Mouse (Mus musculus) bone marrow macrophage, adult 2 months (primary cell): ENCODE measurements around the gene 1700013G24Rik.

Experiments
- CTCF ChIP-seq: IDR thresholded peaks from 2 replicates; pipeline ENCODE4 v1.5.1; 2012; ENCODE audit warnings: low read depth, mild to moderate bottlenecking, low read length, moderate library complexity
- POLR2A ChIP-seq: IDR thresholded peaks from 2 replicates; pipeline ENCODE4 v1.6.1; 2012; ENCODE audit warnings: mild to moderate bottlenecking, low read depth, low read length, borderline replicate concordance

DNA sequence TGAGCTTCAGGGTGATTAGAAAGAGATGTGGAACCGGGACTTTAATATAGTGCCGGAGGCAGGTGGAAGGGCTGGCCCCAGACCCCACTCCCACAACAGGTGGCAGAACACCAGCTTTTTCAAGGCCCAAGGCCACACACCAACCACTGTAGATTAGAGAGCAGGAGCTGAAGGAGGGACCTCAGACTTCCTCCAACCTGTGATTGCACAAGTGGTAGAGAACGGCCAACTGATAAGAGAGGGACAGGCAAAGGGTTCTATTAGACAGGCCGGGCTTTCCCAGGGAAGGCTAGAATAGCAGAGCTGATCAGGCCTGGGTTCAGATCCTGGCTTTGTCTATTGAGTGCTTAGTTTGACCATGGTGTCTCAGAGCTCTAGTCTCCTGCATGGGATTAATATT is 22.6 kb upstream of the 1700013G24Rik start, which contains the start of gene Cela3b:
- no peak for TF ChIP-seq CTCF
- no peak for TF ChIP-seq POLR2A
